In genomic region chr1:182902906-182903305, GRCm38 (mm10) we compare ENCODE assay signal across 13 mouse cellular contexts. TPM values are rescaled to one million over a fixed set of nuclear protein-coding genes. Genes with fewer than 3 reads are reported as not detected.
"Had no signal": no experiment of that assay in that cellular context is flagged by ENCODE, and none has a peak within 500 bp of the region (broad histone marks: within the 10 kb centered on the region; RNA-seq: fewer than 3 reads in every experiment).

No protein-coding gene starts in this region.

- DNase-seq: gastrocnemius, adult 2 months; gastrocnemius, postnatal 10 days; gastrocnemius, postnatal 25 days; heart, adult 2 months; heart, postnatal 14 days; heart, postnatal 36 days; kidney, adult 11 months; kidney, adult 2 months; kidney, adult 9 months; kidney, postnatal 25 days; kidney, postnatal 4 days; left cerebral cortex, postnatal 4 days had no signal

RNA-seq across cellular contexts. Expression of gene Tlr5, which starts 51.7 kb away (rescaled TPM):
- total RNA-seq: hematopoietic stem cell, adult 5-6 weeks had no signal
